Mouse (Mus musculus): ENCODE data around the gene Ctsh. TPM values are rescaled to one million over a fixed set of nuclear protein-coding genes. Genes with fewer than 3 reads are reported as not detected.

Gene Ctsh
- polyA plus RNA-seq (2014; fragmentation: Nextera tagmentation; extraction: Ambion mirVana) = 8.6 and 20.9 TPM in 2 replicates

DNA sequence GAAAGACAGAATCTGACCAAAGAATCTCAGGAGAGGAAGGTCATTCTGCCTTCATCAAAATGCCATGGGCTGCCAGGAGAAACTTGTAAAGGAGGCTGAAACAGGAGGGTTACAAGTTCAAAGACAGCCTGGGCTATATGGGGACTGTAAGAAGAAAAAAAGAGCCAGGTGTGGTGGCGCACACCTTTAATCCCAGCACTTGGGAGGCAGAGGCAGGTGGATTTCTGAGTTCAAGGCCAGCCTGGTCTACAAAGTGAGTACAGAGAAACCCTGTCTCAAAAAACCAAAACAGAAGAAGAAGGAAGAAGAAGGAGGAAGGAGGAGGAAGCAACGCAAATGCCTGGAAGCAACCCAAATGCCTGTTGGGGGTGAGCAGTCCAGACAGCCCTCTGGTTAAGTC lies at the start of gene Ctsh:
Gene Ctsh (plus strand): TSS at position 301 of the 400 bp plus-strand sequence.
- Histone ChIP-seq H3K9ac (replicated peaks; ENCODE audit: low read length) (peak within 1 kb of the TSS; percentile 26; the same call in 1 of the 2 replicates), H3K27ac (replicated peaks; ENCODE audit: low read depth, low read length) (no peak within 1 kb of the TSS), H3K27me3 (ENCODE audit: control insufficient read depth, insufficient read depth, low read length) (peaks cover 4% of the 10 kb centered on the region; the same call in 1 of the 2 replicates), H3K4me3 (replicated peaks; ENCODE audit: low read depth, low read length) (peak within 1 kb of the TSS; percentile 37), H3K4me2 (ENCODE audit: low read length) (peak within 1 kb of the TSS; percentile 65), H3K36me3 (ENCODE audit: control insufficient read depth, insufficient read depth, low read length) (no peaks in the 10 kb centered on the region), H3K4me1 (ENCODE audit: control insufficient read depth, insufficient read depth, low read length) (0 out of 2 replicates have a peak, but pooled peaks cover 3% of the 10 kb centered on the region), H3K9me3 (ENCODE audit: control insufficient read depth, low read length) (no peaks in the 10 kb centered on the region)
- WGBS = 74% methylated on average over 2 of the region's 2 CpGs
- no peak for ATAC-seq (ENCODE audit: low FRiP score, low TSS enrichment)
- DNase-seq = no peak

GRCm38 (mm10) chr9:90006432-90006831 lies 47.5 kb upstream of the Ctsh start:
- H3K27me3 ChIP-seq (ENCODE audit: control insufficient read depth, insufficient read depth, low read length) = no peaks in the 10 kb centered on the region
- H3K4me1 ChIP-seq (ENCODE audit: control insufficient read depth, insufficient read depth, low read length) = no peaks in the 10 kb centered on the region
- DNase-seq = no peak
- no peak overlapping the region for H3K9ac ChIP-seq (replicated peaks; ENCODE audit: low read length)
- no peak overlapping the region for H3K4me2 ChIP-seq (ENCODE audit: low read length)
- no peaks in the 10 kb centered on the region for H3K36me3 ChIP-seq (ENCODE audit: control insufficient read depth, insufficient read depth, low read length)
- no peaks in the 10 kb centered on the region for H3K9me3 ChIP-seq (ENCODE audit: control insufficient read depth, low read length)
- ATAC-seq (ENCODE audit: low FRiP score, low TSS enrichment) = no peak
- 91% methylated on average over 3 of the region's 3 CpGs for WGBS
- no peak overlapping the region for H3K4me3 ChIP-seq (replicated peaks; ENCODE audit: low read depth, low read length)
- H3K27ac ChIP-seq (replicated peaks; ENCODE audit: low read depth, low read length) = no peak overlapping the region

- no peak overlapping the region for H3K9ac ChIP-seq (replicated peaks; ENCODE audit: low read length)
- whole genome bisulfite sequencing = 23% methylated on average over 2 of the region's 2 CpGs
- H3K27ac ChIP-seq (replicated peaks; ENCODE audit: low read depth, low read length) = no peak overlapping the region
- no peak overlapping the region for H3K4me3 ChIP-seq (replicated peaks; ENCODE audit: low read depth, low read length)
- DNase-seq = no peak
- H3K27me3 ChIP-seq (ENCODE audit: control insufficient read depth, insufficient read depth, low read length) = no peaks in the 10 kb centered on the region
- no peaks in the 10 kb centered on the region for H3K9me3 ChIP-seq (ENCODE audit: control insufficient read depth, low read length)
- no peaks in the 10 kb centered on the region for H3K36me3 ChIP-seq (ENCODE audit: control insufficient read depth, insufficient read depth, low read length)
- H3K4me1 ChIP-seq (ENCODE audit: control insufficient read depth, insufficient read depth, low read length) = no peaks in the 10 kb centered on the region
- no peak overlapping the region for H3K4me2 ChIP-seq (ENCODE audit: low read length)
- no peak for ATAC-seq (ENCODE audit: low FRiP score, low TSS enrichment)
Observed at GRCm38 (mm10) chr9:90007094-90007493, 46.9 kb upstream of the Ctsh start.

GRCm38 (mm10) chr9:90008138-90008537 lies 45.8 kb upstream of the Ctsh start:
- H3K36me3 ChIP-seq (ENCODE audit: control insufficient read depth, insufficient read depth, low read length) = no peaks in the 10 kb centered on the region
- no peaks in the 10 kb centered on the region for H3K27me3 ChIP-seq (ENCODE audit: control insufficient read depth, insufficient read depth, low read length)
- H3K9me3 ChIP-seq (ENCODE audit: control insufficient read depth, low read length) = no peaks in the 10 kb centered on the region
- DNase-seq = no peak
- H3K9ac ChIP-seq (replicated peaks; ENCODE audit: low read length) = no peak overlapping the region
- no peak overlapping the region for H3K4me2 ChIP-seq (ENCODE audit: low read length)
- H3K4me1 ChIP-seq (ENCODE audit: control insufficient read depth, insufficient read depth, low read length) = no peaks in the 10 kb centered on the region
- H3K4me3 ChIP-seq (replicated peaks; ENCODE audit: low read depth, low read length) = no peak overlapping the region
- ATAC-seq (ENCODE audit: low FRiP score, low TSS enrichment) = peak; percentile 7; the same call in 1 of the 2 replicates
- WGBS = 90% methylated on average over 6 of the region's 6 CpGs
- H3K27ac ChIP-seq (replicated peaks; ENCODE audit: low read depth, low read length) = no peak overlapping the region

- DNase-seq (no peak), ATAC-seq (ENCODE audit: low FRiP score, low TSS enrichment) (no peak)
- no peak overlapping the region for H3K27ac ChIP-seq (replicated peaks; ENCODE audit: low read depth, low read length)
- 58% methylated on average over 2 of the region's 2 CpGs for WGBS
- H3K27me3 ChIP-seq (ENCODE audit: control insufficient read depth, insufficient read depth, low read length) = no peaks in the 10 kb centered on the region
- H3K4me1 ChIP-seq (ENCODE audit: control insufficient read depth, insufficient read depth, low read length) = no peaks in the 10 kb centered on the region
- no peaks in the 10 kb centered on the region for H3K9me3 ChIP-seq (ENCODE audit: control insufficient read depth, low read length)
- H3K9ac ChIP-seq (replicated peaks; ENCODE audit: low read length) = no peak overlapping the region
- H3K36me3 ChIP-seq (ENCODE audit: control insufficient read depth, insufficient read depth, low read length) = no peaks in the 10 kb centered on the region
- H3K4me2 ChIP-seq (ENCODE audit: low read length) = no peak overlapping the region
- no peak overlapping the region for H3K4me3 ChIP-seq (replicated peaks; ENCODE audit: low read depth, low read length)
Observed at GRCm38 (mm10) chr9:90011849-90012248, 42.1 kb upstream of the Ctsh start.

GRCm38 (mm10) chr9:90014649-90015048 lies 39.3 kb upstream of the Ctsh start:
- WGBS = 92% methylated on average over 3 of the region's 3 CpGs
- ATAC-seq (ENCODE audit: low FRiP score, low TSS enrichment) = no peak
- H3K27ac ChIP-seq (replicated peaks; ENCODE audit: low read depth, low read length) = no peak overlapping the region
- H3K9ac ChIP-seq (replicated peaks; ENCODE audit: low read length) = no peak overlapping the region
- no peak for DNase-seq
- H3K27me3 ChIP-seq (ENCODE audit: control insufficient read depth, insufficient read depth, low read length) = no peaks in the 10 kb centered on the region
- H3K36me3 ChIP-seq (ENCODE audit: control insufficient read depth, insufficient read depth, low read length) = no peaks in the 10 kb centered on the region
- no peak overlapping the region for H3K4me2 ChIP-seq (ENCODE audit: low read length)
- no peaks in the 10 kb centered on the region for H3K4me1 ChIP-seq (ENCODE audit: control insufficient read depth, insufficient read depth, low read length)
- no peak overlapping the region for H3K4me3 ChIP-seq (replicated peaks; ENCODE audit: low read depth, low read length)
- H3K9me3 ChIP-seq (ENCODE audit: control insufficient read depth, low read length) = no peaks in the 10 kb centered on the region

DNA sequence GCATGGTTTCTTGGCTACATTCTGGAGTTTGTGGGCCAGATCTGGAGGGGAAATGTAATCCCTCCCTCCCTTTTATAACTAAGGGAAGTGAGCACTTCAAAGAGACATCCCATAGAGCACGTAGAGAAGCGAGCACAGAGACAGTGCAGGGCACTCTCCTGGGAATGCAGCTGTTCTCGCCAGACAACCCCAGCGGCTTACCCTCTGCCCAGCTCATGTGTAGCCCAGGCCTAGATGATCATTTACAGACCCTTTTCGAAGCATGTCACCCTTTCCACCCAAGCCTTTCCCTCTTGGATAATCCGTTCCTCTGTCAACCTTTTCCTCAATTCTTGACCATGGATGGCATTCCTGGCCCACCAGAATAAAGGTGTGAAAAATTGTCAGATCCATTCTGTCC lies 37.7 kb upstream of the Ctsh start:
- Histone ChIP-seq H3K9me3 (ENCODE audit: control insufficient read depth, low read length) (no peaks in the 10 kb centered on the region), H3K4me3 (replicated peaks; ENCODE audit: low read depth, low read length) (no peak overlapping the region), H3K4me1 (ENCODE audit: control insufficient read depth, insufficient read depth, low read length) (no peaks in the 10 kb centered on the region), H3K27ac (replicated peaks; ENCODE audit: low read depth, low read length) (no peak overlapping the region), H3K27me3 (ENCODE audit: control insufficient read depth, insufficient read depth, low read length) (no peaks in the 10 kb centered on the region), H3K4me2 (ENCODE audit: low read length) (no peak overlapping the region), H3K9ac (replicated peaks; ENCODE audit: low read length) (no peak overlapping the region), H3K36me3 (ENCODE audit: control insufficient read depth, insufficient read depth, low read length) (no peaks in the 10 kb centered on the region)
- 88% methylated on average over 6 of the region's 6 CpGs for WGBS
- ATAC-seq (ENCODE audit: low FRiP score, low TSS enrichment) (no peak), DNase-seq (no peak)

DNA sequence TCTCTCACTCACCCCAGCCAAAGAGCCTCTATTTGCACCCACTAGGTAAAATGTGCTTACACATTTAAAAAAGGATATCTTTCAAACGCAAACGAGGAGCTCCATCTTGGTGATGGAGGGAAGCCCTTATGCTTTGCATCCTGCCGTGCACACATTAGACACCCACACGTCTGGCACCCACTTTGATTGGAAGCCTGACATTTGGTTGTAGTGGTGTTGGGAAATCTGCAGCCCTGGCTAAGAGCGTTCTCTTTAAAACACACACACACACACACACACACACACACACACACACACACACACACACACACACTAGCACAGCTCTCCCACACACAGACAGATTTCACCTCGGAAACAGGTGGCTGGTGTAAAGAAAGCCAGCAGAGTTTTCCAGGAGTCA lies 33.1 kb upstream of the Ctsh start:
- 88% methylated on average over 6 of the region's 6 CpGs for WGBS
- no peaks in the 10 kb centered on the region for H3K4me1 ChIP-seq (ENCODE audit: control insufficient read depth, insufficient read depth, low read length)
- no peak overlapping the region for H3K9ac ChIP-seq (replicated peaks; ENCODE audit: low read length)
- no peak overlapping the region for H3K4me3 ChIP-seq (replicated peaks; ENCODE audit: low read depth, low read length)
- no peaks in the 10 kb centered on the region for H3K36me3 ChIP-seq (ENCODE audit: control insufficient read depth, insufficient read depth, low read length)
- H3K27ac ChIP-seq (replicated peaks; ENCODE audit: low read depth, low read length) = no peak overlapping the region
- DNase-seq = no peak
- no peak overlapping the region for H3K4me2 ChIP-seq (ENCODE audit: low read length)
- H3K9me3 ChIP-seq (ENCODE audit: control insufficient read depth, low read length) = no peaks in the 10 kb centered on the region
- no peak for ATAC-seq (ENCODE audit: low FRiP score, low TSS enrichment)
- H3K27me3 ChIP-seq (ENCODE audit: control insufficient read depth, insufficient read depth, low read length) = no peaks in the 10 kb centered on the region

DNA sequence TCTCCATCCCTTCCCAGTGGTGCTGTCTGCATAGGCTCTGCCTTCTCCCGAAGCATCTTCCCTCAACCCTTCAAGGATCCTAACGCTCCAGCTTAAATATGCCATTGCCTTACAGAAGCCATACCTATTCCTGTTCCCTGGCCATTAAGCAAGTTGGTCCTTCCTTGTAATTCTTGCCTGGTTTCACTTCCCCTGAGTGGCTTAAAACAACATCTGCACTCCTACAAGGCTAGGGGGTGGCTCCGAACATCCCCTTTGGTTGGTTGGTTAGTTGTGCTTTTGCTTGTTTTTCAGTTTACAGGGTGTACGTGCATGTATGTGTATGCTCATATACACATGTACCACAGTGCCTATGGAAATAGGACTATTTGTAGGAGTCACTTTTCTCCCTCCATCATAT lies 32.5 kb upstream of the Ctsh start:
- no peaks in the 10 kb centered on the region for H3K27me3 ChIP-seq (ENCODE audit: control insufficient read depth, insufficient read depth, low read length)
- H3K4me2 ChIP-seq (ENCODE audit: low read length) = no peak overlapping the region
- WGBS = 96% methylated on average over 4 of the region's 4 CpGs
- DNase-seq (no peak), ATAC-seq (ENCODE audit: low FRiP score, low TSS enrichment) (no peak)
- no peaks in the 10 kb centered on the region for H3K9me3 ChIP-seq (ENCODE audit: control insufficient read depth, low read length)
- no peak overlapping the region for H3K4me3 ChIP-seq (replicated peaks; ENCODE audit: low read depth, low read length)
- H3K4me1 ChIP-seq (ENCODE audit: control insufficient read depth, insufficient read depth, low read length) = no peaks in the 10 kb centered on the region
- no peak overlapping the region for H3K27ac ChIP-seq (replicated peaks; ENCODE audit: low read depth, low read length)
- H3K36me3 ChIP-seq (ENCODE audit: control insufficient read depth, insufficient read depth, low read length) = no peaks in the 10 kb centered on the region
- no peak overlapping the region for H3K9ac ChIP-seq (replicated peaks; ENCODE audit: low read length)
